Mouse (Mus musculus) hindbrain, embryonic 12.5 days (tissue): ENCODE data around the gene Atp5f1. TPM values are rescaled to one million over a fixed set of nuclear protein-coding genes. Genes with fewer than 3 reads are reported as not detected.

Experiments used
- ATAC-seq: fragments of 200-750 bp; cut with Nextera tagmentation; 2 replicates; pipeline ENCODE4 v1.8.0; 2017; ENCODE audit warnings: moderate TSS enrichment; ENCODE audit not compliant: low FRiP score
- H3K27ac ChIP-seq: fragments of 300-500 bp; sonication (generic); 2 replicates; pipeline ENCODE4 v1.5.1; 2016; ENCODE audit warnings: mild to moderate bottlenecking
- H3K27me3 ChIP-seq: fragments of 300-500 bp; sonication (generic); 2 replicates; pipeline ENCODE4 v1.6.1; 2016; ENCODE audit warnings: mild to moderate bottlenecking
- H3K36me3 ChIP-seq: fragments of 300-500 bp; sonication (generic); 2 replicates; pipeline ENCODE4 v1.6.1; 2016; ENCODE audit warnings: mild to moderate bottlenecking
- H3K4me1 ChIP-seq: fragments of 300-500 bp; sonication (generic); 2 replicates; pipeline ENCODE4 v1.6.1; 2016
- H3K4me2 ChIP-seq: fragments of 300-500 bp; sonication (generic); replicated peaks from 2 replicates; pipeline ENCODE4 v1.6.1; 2016; ENCODE audit warnings: mild to moderate bottlenecking
- H3K4me3 ChIP-seq: fragments of 300-500 bp; sonication (generic); 2 replicates; pipeline ENCODE4 v1.5.1; 2016; ENCODE audit warnings: mild to moderate bottlenecking
- H3K9ac ChIP-seq: fragments of 300-500 bp; sonication (generic); 2 replicates; pipeline ENCODE4 v1.6.1; 2016; ENCODE audit warnings: mild to moderate bottlenecking, moderate library complexity
- H3K9me3 ChIP-seq: fragments of 300-500 bp; sonication (generic); replicated peaks from 2 replicates; pipeline ENCODE4 v1.6.1; 2016; ENCODE audit warnings: mild to moderate bottlenecking
- WGBS: fragments of 180-500 bp; shearing (Covaris S2); methylation state at CpG from one replicate; pipeline ENCODE4 v1.1.7; 2016; 5-methylcytosine and 5-hydroxymethylcytosine counted together
- polyA plus RNA-seq: library from polyadenylated mRNA; unstranded; fragments of >200 nt; fragmentation: Nextera tagmentation; extraction: Ambion mirVana; gene quantifications from 2 replicates; pipeline ENCODE4 v1.2.1, GENCODE M21; 2016

The Atp5f1 gene
- polyA plus RNA-seq, 1 experiment from 2014 or later, result 442 TPM

- H3K4me2 ChIP-seq, result no peak overlapping the region
- no peak overlapping the region for H3K9ac ChIP-seq
- H3K27me3 ChIP-seq, result no peaks in the 10 kb centered on the region
- H3K4me1 ChIP-seq, result no peaks in the 10 kb centered on the region
- no peak overlapping the region for H3K4me3 ChIP-seq
- no peaks in the 10 kb centered on the region for H3K36me3 ChIP-seq
- no peak for ATAC-seq
- no peaks in the 10 kb centered on the region for H3K9me3 ChIP-seq
- no peak overlapping the region for H3K27ac ChIP-seq
- WGBS, result 48% methylated on average over 9 of the region's 9 CpGs
These were observed 51.8 kb downstream of the Atp5f1 start for GRCm38 (mm10) chr3:105907956-105908655.

- no peaks in the 10 kb centered on the region for H3K9me3 ChIP-seq
- no peaks in the 10 kb centered on the region for H3K4me1 ChIP-seq
- no peaks in the 10 kb centered on the region for H3K27me3 ChIP-seq
- H3K4me3 ChIP-seq, result no peak overlapping the region
- H3K9ac ChIP-seq, result no peak overlapping the region
- no peak overlapping the region for H3K27ac ChIP-seq
- no peak overlapping the region for H3K4me2 ChIP-seq
- H3K36me3 ChIP-seq, result no peaks in the 10 kb centered on the region
- WGBS, result 92% methylated on average over 9 of the region's 9 CpGs
- ATAC-seq, result no peak
These were observed 55.2 kb downstream of the Atp5f1 start for GRCm38 (mm10) chr3:105904721-105905120.

- ATAC-seq, result no peak
- Histone ChIP-seq H3K27me3 (no peaks in the 10 kb centered on the region), H3K9ac (no peak overlapping the region), H3K36me3 (no peaks in the 10 kb centered on the region), H3K27ac (no peak overlapping the region), H3K4me1 (no peaks in the 10 kb centered on the region), H3K9me3 (no peaks in the 10 kb centered on the region), H3K4me2 (no peak overlapping the region), H3K4me3 (no peak overlapping the region)
- 88% methylated on average over 4 of the region's 4 CpGs for WGBS
These were observed 55.7 kb downstream of the Atp5f1 start for GRCm38 (mm10) chr3:105904213-105904612.

- Histone ChIP-seq H3K4me2 (no peak overlapping the region), H3K36me3 (no peaks in the 10 kb centered on the region), H3K4me1 (no peaks in the 10 kb centered on the region), H3K9me3 (no peaks in the 10 kb centered on the region), H3K27ac (no peak overlapping the region), H3K4me3 (no peak overlapping the region), H3K27me3 (no peaks in the 10 kb centered on the region), H3K9ac (no peak overlapping the region)
- 80% methylated on average over 4 of the region's 4 CpGs for WGBS
- ATAC-seq, result no peak
These were observed 58.4 kb downstream of the Atp5f1 start for GRCm38 (mm10) chr3:105901468-105901867.

GRCm38 (mm10) chr3:105900716-105901115 lies 59.2 kb downstream of the Atp5f1 start:
- WGBS, result 81% methylated on average over 3 of the region's 3 CpGs
- H3K4me2 ChIP-seq, result no peak overlapping the region
- no peak overlapping the region for H3K4me3 ChIP-seq
- no peak overlapping the region for H3K27ac ChIP-seq
- no peaks in the 10 kb centered on the region for H3K27me3 ChIP-seq
- H3K4me1 ChIP-seq, result no peaks in the 10 kb centered on the region
- no peak for ATAC-seq
- no peaks in the 10 kb centered on the region for H3K9me3 ChIP-seq
- H3K36me3 ChIP-seq, result no peaks in the 10 kb centered on the region
- H3K9ac ChIP-seq, result no peak overlapping the region

- Histone ChIP-seq H3K27ac (no peak overlapping the region), H3K36me3 (no peaks in the 10 kb centered on the region), H3K9ac (no peak overlapping the region), H3K4me1 (no peaks in the 10 kb centered on the region), H3K9me3 (no peaks in the 10 kb centered on the region), H3K4me3 (no peak overlapping the region), H3K27me3 (no peaks in the 10 kb centered on the region), H3K4me2 (no peak overlapping the region)
- no peak for ATAC-seq
- 79% methylated on average over 6 of the region's 6 CpGs for WGBS
These were observed 59.6 kb downstream of the Atp5f1 start for GRCm38 (mm10) chr3:105900266-105900665.

- H3K36me3 ChIP-seq, result no peaks in the 10 kb centered on the region
- WGBS, result 44% methylated on average over 8 of the region's 8 CpGs
- peak; percentile 63 for ATAC-seq
- no peak overlapping the region for H3K27ac ChIP-seq
- H3K4me2 ChIP-seq, result no peak overlapping the region
- H3K9me3 ChIP-seq, result no peaks in the 10 kb centered on the region
- H3K4me3 ChIP-seq, result no peak overlapping the region
- H3K27me3 ChIP-seq, result no peaks in the 10 kb centered on the region
- H3K9ac ChIP-seq, result no peak overlapping the region
- no peaks in the 10 kb centered on the region for H3K4me1 ChIP-seq
These were observed 60.3 kb downstream of the Atp5f1 start for GRCm38 (mm10) chr3:105899394-105900147.

GRCm38 (mm10) chr3:105898861-105899260 lies 61.0 kb downstream of the Atp5f1 start:
- Histone ChIP-seq H3K9ac (no peak overlapping the region), H3K4me2 (no peak overlapping the region), H3K4me3 (no peak overlapping the region), H3K27ac (no peak overlapping the region), H3K9me3 (no peaks in the 10 kb centered on the region), H3K36me3 (no peaks in the 10 kb centered on the region), H3K27me3 (no peaks in the 10 kb centered on the region), H3K4me1 (no peaks in the 10 kb centered on the region)
- ATAC-seq, result no peak
- WGBS, result 93% methylated on average over 11 of the region's 11 CpGs

GRCm38 (mm10) chr3:105898325-105898724 lies 61.6 kb downstream of the Atp5f1 start:
- no peaks in the 10 kb centered on the region for H3K9me3 ChIP-seq
- no peaks in the 10 kb centered on the region for H3K4me1 ChIP-seq
- 88% methylated on average over 2 of the region's 2 CpGs for WGBS
- H3K9ac ChIP-seq, result no peak overlapping the region
- ATAC-seq, result no peak
- H3K4me2 ChIP-seq, result no peak overlapping the region
- H3K27me3 ChIP-seq, result no peaks in the 10 kb centered on the region
- H3K36me3 ChIP-seq, result no peaks in the 10 kb centered on the region
- H3K4me3 ChIP-seq, result no peak overlapping the region
- no peak overlapping the region for H3K27ac ChIP-seq

GRCm38 (mm10) chr3:105896811-105897210 lies 63.1 kb downstream of the Atp5f1 start:
- WGBS, result 81% methylated on average over 3 of the region's 3 CpGs
- Histone ChIP-seq H3K4me3 (no peak overlapping the region), H3K4me2 (no peak overlapping the region), H3K9me3 (no peaks in the 10 kb centered on the region), H3K9ac (no peak overlapping the region), H3K36me3 (no peaks in the 10 kb centered on the region), H3K27me3 (no peaks in the 10 kb centered on the region), H3K27ac (no peak overlapping the region), H3K4me1 (no peaks in the 10 kb centered on the region)
- no peak for ATAC-seq

- 81% methylated on average over 23 of the region's 23 CpGs for WGBS
- no peaks in the 10 kb centered on the region for H3K27me3 ChIP-seq
- H3K9ac ChIP-seq, result no peak overlapping the region
- no peaks in the 10 kb centered on the region for H3K36me3 ChIP-seq
- no peak overlapping the region for H3K4me3 ChIP-seq
- H3K4me1 ChIP-seq, result no peaks in the 10 kb centered on the region
- no peak for ATAC-seq
- H3K27ac ChIP-seq, result no peak overlapping the region
- H3K9me3 ChIP-seq, result no peaks in the 10 kb centered on the region
- no peak overlapping the region for H3K4me2 ChIP-seq
These were observed 65.0 kb downstream of the Atp5f1 start for GRCm38 (mm10) chr3:105894601-105895592.

GRCm38 (mm10) chr3:105893941-105894391 lies 65.9 kb downstream of the Atp5f1 start:
- no peak overlapping the region for H3K4me2 ChIP-seq
- WGBS, result 56% methylated on average over 6 of the region's 6 CpGs
- H3K4me3 ChIP-seq, result no peak overlapping the region
- H3K27me3 ChIP-seq, result no peaks in the 10 kb centered on the region
- no peak for ATAC-seq
- H3K9me3 ChIP-seq, result no peaks in the 10 kb centered on the region
- no peaks in the 10 kb centered on the region for H3K4me1 ChIP-seq
- no peak overlapping the region for H3K27ac ChIP-seq
- no peak overlapping the region for H3K9ac ChIP-seq
- H3K36me3 ChIP-seq, result no peaks in the 10 kb centered on the region
